Mouse (Mus musculus) midbrain, postnatal 0 days (tissue): ENCODE results near the gene Col4a5. TPM values are rescaled to one million over a fixed set of nuclear protein-coding genes. Genes with fewer than 3 reads are reported as not detected.
A peak's percentile ranks its signal among the peaks of the same experiment; 100 is the strongest.

Experiments
- ATAC-seq: fragments of 200-750 bp; cut with Nextera tagmentation; 2 replicates; pipeline ENCODE4 v1.8.0; 2017; ENCODE audit warnings: moderate number of reproducible peaks, mild to moderate bottlenecking, moderate TSS enrichment, moderate library complexity; ENCODE audit not compliant: low FRiP score
- DNase-seq: peaks from one replicate; pipeline ENCODE4 v3.0.0-alpha.2; 2015; ENCODE audit warnings: low spot score
- H3K27ac ChIP-seq: fragments of 300-500 bp; sonication (generic); 2 replicates; pipeline ENCODE4 v1.5.1; 2014; ENCODE audit warnings: low read depth, mild to moderate bottlenecking, low read length, mixed read lengths
- H3K27me3 ChIP-seq: fragments of 300-500 bp; sonication (generic); 2 replicates; pipeline ENCODE4 v1.6.1; 2014; ENCODE audit warnings: low read length, control low read depth, mixed read lengths; ENCODE audit not compliant: insufficient read depth
- H3K36me3 ChIP-seq: fragments of 300-500 bp; sonication (generic); 2 replicates; pipeline ENCODE4 v1.6.1; 2014; ENCODE audit warnings: low read length, control low read depth, mixed read lengths; ENCODE audit not compliant: insufficient read depth
- H3K4me1 ChIP-seq: fragments of 300-500 bp; sonication (generic); 2 replicates; pipeline ENCODE4 v1.6.1; 2014; ENCODE audit warnings: mild to moderate bottlenecking, control low read depth, antibody characterized with exemption, low read length, mixed read lengths; ENCODE audit not compliant: insufficient read depth
- H3K4me2 ChIP-seq: fragments of 300-500 bp; sonication (generic); 2 replicates; pipeline ENCODE4 v1.6.1; 2014; ENCODE audit warnings: low read depth, mild to moderate bottlenecking, low read length, mixed read lengths; ENCODE audit not compliant: poor library complexity, severe bottlenecking
- H3K4me3 ChIP-seq: fragments of 300-500 bp; sonication (generic); 2 replicates; pipeline ENCODE4 v1.5.1; 2014; ENCODE audit warnings: low read depth, mild to moderate bottlenecking, low read length, moderate library complexity
- H3K9ac ChIP-seq: fragments of 300-500 bp; sonication (generic); replicated peaks from 2 replicates; pipeline ENCODE4 v1.6.1; 2014; ENCODE audit warnings: mild to moderate bottlenecking, low read length, moderate library complexity, mixed read lengths; ENCODE audit not compliant: poor library complexity, severe bottlenecking
- H3K9me3 ChIP-seq: fragments of 300-500 bp; sonication (generic); 2 replicates; pipeline ENCODE4 v1.6.1; 2016; ENCODE audit warnings: low read length, control low read depth
- CTCF ChIP-seq: IDR thresholded peaks from 2 replicates; pipeline ENCODE4 v1.5.1; 2016; ENCODE audit warnings: antibody characterized with exemption, mild to moderate bottlenecking
- WGBS: fragments of 180-500 bp; shearing (Covaris S2); extraction: QIAGEN DNeasy Blood & Tissue Kit; methylation state at CpG from one replicate; pipeline ENCODE4 v1.1.7; 2014; 5-methylcytosine and 5-hydroxymethylcytosine counted together
- polyA plus RNA-seq: library from polyadenylated mRNA; unstranded; fragments of >200 nt; fragmentation: Nextera tagmentation; extraction: Ambion mirVana; gene quantifications from 2 replicates; pipeline ENCODE4 v1.2.1, GENCODE M21; 2015
- total RNA-seq: library from RNA; depleted of rRNA; stranded (reverse); fragments of >200 nt; gene quantifications from 2 replicates; pipeline ENCODE4 v1.2.3, GENCODE M21; 2014

The Col4a5 gene
- total and polyA plus RNA-seq, 2 experiments from 2014 or later, result 5.4 to 24.8 TPM

- peak overlapping the region; percentile 36 for H3K4me3 ChIP-seq
- ATAC-seq (no peak; the same call in 1 of the 2 replicates), DNase-seq (no peak)
- no peaks in the 10 kb centered on the region for H3K36me3 ChIP-seq
- H3K4me2 ChIP-seq, result peak overlapping the region; percentile 66
- H3K9ac ChIP-seq, result 0 out of 2 replicates have a peak overlapping the region, but pooled peaks have one; percentile 8
- H3K9me3 ChIP-seq, result no peaks in the 10 kb centered on the region
- WGBS, result 13% methylated on average over 14 of the region's 14 CpGs
- peaks cover 17% of the 10 kb centered on the region; the same call in 1 of the 2 replicates for H3K27me3 ChIP-seq
- no peaks in the 10 kb centered on the region for H3K4me1 ChIP-seq
- H3K27ac ChIP-seq, result no peak overlapping the region
- no peak for TF ChIP-seq CTCF
Observed at GRCm38 (mm10) chrX:141475566-141476327, 562 bp downstream of the Col4a5 start.

- no peak overlapping the region for H3K4me2 ChIP-seq
- H3K27ac ChIP-seq, result no peak overlapping the region
- no peak overlapping the region for H3K4me3 ChIP-seq
- no peaks in the 10 kb centered on the region; the same call in 1 of the 2 replicates for H3K27me3 ChIP-seq
- DNase-seq (no peak), ATAC-seq (no peak)
- H3K9ac ChIP-seq, result no peak overlapping the region
- no peaks in the 10 kb centered on the region for H3K9me3 ChIP-seq
- H3K36me3 ChIP-seq, result no peaks in the 10 kb centered on the region
- no peaks in the 10 kb centered on the region for H3K4me1 ChIP-seq
- 56% methylated on average over 4 of the region's 4 CpGs for WGBS
- TF ChIP-seq CTCF, result no peak
Observed at GRCm38 (mm10) chrX:141494545-141494944, 19.4 kb downstream of the Col4a5 start.

- Histone ChIP-seq H3K9ac (no peak overlapping the region), H3K27me3 (no peaks in the 10 kb centered on the region), H3K27ac (no peak overlapping the region), H3K4me3 (no peak overlapping the region), H3K4me1 (no peaks in the 10 kb centered on the region), H3K4me2 (no peak overlapping the region), H3K9me3 (no peaks in the 10 kb centered on the region), H3K36me3 (no peaks in the 10 kb centered on the region)
- 46% methylated on average over 1 of the region's 1 CpGs for WGBS
- ATAC-seq, result no peak
- peak; percentile 15 for DNase-seq
- TF ChIP-seq CTCF, result no peak
Observed at GRCm38 (mm10) chrX:141503125-141503524, 27.9 kb downstream of the Col4a5 start.

GRCm38 (mm10) chrX:141533447-141533846, 58.3 kb downstream of the Col4a5 start:
- H3K36me3 ChIP-seq, result no peaks in the 10 kb centered on the region
- no peaks in the 10 kb centered on the region for H3K9me3 ChIP-seq
- H3K9ac ChIP-seq, result no peak overlapping the region
- DNase-seq (no peak), ATAC-seq (no peak)
- H3K4me1 ChIP-seq, result no peaks in the 10 kb centered on the region
- TF ChIP-seq CTCF, result no peak
- no peak overlapping the region for H3K4me2 ChIP-seq
- no peaks in the 10 kb centered on the region for H3K27me3 ChIP-seq
- no peak overlapping the region for H3K27ac ChIP-seq
- no peak overlapping the region for H3K4me3 ChIP-seq

GRCm38 (mm10) chrX:141547471-141547870, 72.3 kb downstream of the Col4a5 start:
- no peak for ATAC-seq
- H3K36me3 ChIP-seq, result no peaks in the 10 kb centered on the region
- H3K9ac ChIP-seq, result no peak overlapping the region
- H3K4me3 ChIP-seq, result no peak overlapping the region
- no peak overlapping the region for H3K27ac ChIP-seq
- no peak for DNase-seq
- no peak for TF ChIP-seq CTCF
- 91% methylated on average over 2 of the region's 2 CpGs for WGBS
- H3K4me2 ChIP-seq, result no peak overlapping the region
- H3K9me3 ChIP-seq, result no peaks in the 10 kb centered on the region
- H3K27me3 ChIP-seq, result 0 out of 2 replicates have a peak, but pooled peaks cover 4% of the 10 kb centered on the region
- no peaks in the 10 kb centered on the region for H3K4me1 ChIP-seq

- no peaks in the 10 kb centered on the region for H3K4me1 ChIP-seq
- TF ChIP-seq CTCF, result peak; percentile 61
Observed at GRCm38 (mm10) chrX:141590242-141590641, 115.1 kb downstream of the Col4a5 start.

More at GRCm38 (mm10) chrX:141590242-141590641, 115.1 kb downstream of the Col4a5 start:
- DNase-seq (peak; percentile 38), ATAC-seq (no peak)
- Histone ChIP-seq H3K27ac (no peak overlapping the region), H3K9ac (no peak overlapping the region), H3K27me3 (no peaks in the 10 kb centered on the region), H3K4me2 (no peak overlapping the region), H3K36me3 (no peaks in the 10 kb centered on the region), H3K9me3 (no peaks in the 10 kb centered on the region), H3K4me3 (no peak overlapping the region)
- WGBS, result 34% methylated on average over 3 of the region's 3 CpGs
